Mouse (Mus musculus): ENCODE measurements at regions not wholly inside any gene's neighbourhood (a gene's known extent, or its start where the extent isn't known, plus 50 kb on each side); places are given as distances from the start of the nearest gene placed in this dataset.

DNA sequence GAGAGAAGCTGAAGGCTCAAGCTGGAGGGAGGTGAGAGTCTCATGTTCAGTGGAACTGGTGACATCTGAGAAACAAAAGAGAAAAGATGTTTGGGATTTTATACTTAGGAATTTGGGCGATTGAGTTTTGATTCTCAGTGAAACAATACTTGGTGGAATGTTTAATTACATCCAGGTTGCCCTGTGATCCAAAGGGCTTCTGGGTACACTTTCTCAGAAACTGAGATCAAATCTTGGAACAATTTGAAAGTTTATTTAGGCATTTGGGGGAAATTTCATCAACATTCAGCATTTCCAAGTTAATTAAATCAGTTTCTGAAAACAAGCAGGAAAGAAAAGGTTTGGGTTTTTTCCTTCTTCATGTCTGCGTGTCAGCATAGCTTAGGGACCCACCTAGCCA lies 214.7 kb upstream of the Tet2 start:
- ATAC-seq (ENCODE audit: insufficient number of reproducible peaks, insufficient read depth, low FRiP score, low read depth): no peak
- H3K4me2 ChIP-seq (replicated peaks; ENCODE audit: low read depth, low read length): no peak overlapping the region
- H3K27me3 ChIP-seq (ENCODE audit: control insufficient read depth, insufficient read depth, low read length): no peaks in the 10 kb centered on the region
- H3K27ac ChIP-seq (ENCODE audit: low read length): no peak overlapping the region
- 74% methylated on average over 2 of the region's 2 CpGs for WGBS
- no peaks in the 10 kb centered on the region for H3K36me3 ChIP-seq (ENCODE audit: control insufficient read depth, insufficient read depth, low read length)
- no peak overlapping the region for H3K9ac ChIP-seq (replicated peaks; ENCODE audit: low read depth, low read length)
- H3K4me3 ChIP-seq (ENCODE audit: low read depth, low read length): no peak overlapping the region
- no peaks in the 10 kb centered on the region for H3K9me3 ChIP-seq (ENCODE audit: control insufficient read depth, low read depth, low read length)
- H3K4me1 ChIP-seq (ENCODE audit: control insufficient read depth, insufficient read depth, low read length): peaks cover 5% of the 10 kb centered on the region

GRCm38 (mm10) chr3:133760221-133760620 lies 215.3 kb upstream of the Tet2 start:
- Histone ChIP-seq H3K9me3 (ENCODE audit: control insufficient read depth, low read depth, low read length) (no peaks in the 10 kb centered on the region), H3K4me1 (ENCODE audit: control insufficient read depth, insufficient read depth, low read length) (no peaks in the 10 kb centered on the region; the same call in 1 of the 2 replicates), H3K27ac (ENCODE audit: low read length) (no peak overlapping the region), H3K9ac (replicated peaks; ENCODE audit: low read depth, low read length) (no peak overlapping the region), H3K4me3 (ENCODE audit: low read depth, low read length) (no peak overlapping the region), H3K4me2 (replicated peaks; ENCODE audit: low read depth, low read length) (no peak overlapping the region), H3K27me3 (ENCODE audit: control insufficient read depth, insufficient read depth, low read length) (no peaks in the 10 kb centered on the region), H3K36me3 (ENCODE audit: control insufficient read depth, insufficient read depth, low read length) (no peaks in the 10 kb centered on the region)
- no peak for ATAC-seq (ENCODE audit: insufficient number of reproducible peaks, insufficient read depth, low FRiP score, low read depth)
- 88% methylated on average over 1 of the region's 1 CpGs for WGBS

DNA sequence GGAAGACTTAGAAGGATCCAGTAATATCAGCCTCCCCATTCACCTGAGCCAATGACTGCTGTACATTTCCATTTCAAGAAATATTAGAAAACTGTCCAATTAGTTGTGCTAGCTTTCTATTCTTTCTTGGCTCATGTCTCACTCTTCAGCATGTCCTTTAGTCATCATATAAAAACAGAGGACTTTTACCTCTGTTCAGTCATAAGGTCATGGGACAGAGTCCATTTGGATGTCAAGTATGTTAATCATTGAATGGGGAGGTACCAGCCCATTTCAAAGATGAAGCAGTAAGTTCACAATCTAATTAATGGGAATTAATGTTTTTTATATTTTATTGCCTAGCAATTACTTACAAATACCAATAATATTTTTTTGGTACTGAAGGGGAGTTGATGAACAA lies 218.8 kb upstream of the Tet2 start:
- no peak overlapping the region for H3K4me2 ChIP-seq (replicated peaks; ENCODE audit: low read depth, low read length)
- H3K4me1 ChIP-seq (ENCODE audit: control insufficient read depth, insufficient read depth, low read length): no peaks in the 10 kb centered on the region
- no peak overlapping the region for H3K4me3 ChIP-seq (ENCODE audit: low read depth, low read length)
- no peaks in the 10 kb centered on the region for H3K36me3 ChIP-seq (ENCODE audit: control insufficient read depth, insufficient read depth, low read length)
- H3K27me3 ChIP-seq (ENCODE audit: control insufficient read depth, insufficient read depth, low read length): no peaks in the 10 kb centered on the region
- H3K27ac ChIP-seq (ENCODE audit: low read length): no peak overlapping the region
- ATAC-seq (ENCODE audit: insufficient number of reproducible peaks, insufficient read depth, low FRiP score, low read depth): no peak
- no peak overlapping the region for H3K9ac ChIP-seq (replicated peaks; ENCODE audit: low read depth, low read length)
- H3K9me3 ChIP-seq (ENCODE audit: control insufficient read depth, low read depth, low read length): no peaks in the 10 kb centered on the region

- Histone ChIP-seq H3K36me3 (ENCODE audit: control insufficient read depth, insufficient read depth, low read length) (no peaks in the 10 kb centered on the region), H3K4me3 (ENCODE audit: low read depth, low read length) (no peak overlapping the region), H3K4me1 (ENCODE audit: control insufficient read depth, insufficient read depth, low read length) (no peaks in the 10 kb centered on the region), H3K27ac (ENCODE audit: low read length) (no peak overlapping the region), H3K9me3 (ENCODE audit: control insufficient read depth, low read depth, low read length) (no peaks in the 10 kb centered on the region), H3K27me3 (ENCODE audit: control insufficient read depth, insufficient read depth, low read length) (no peaks in the 10 kb centered on the region), H3K9ac (replicated peaks; ENCODE audit: low read depth, low read length) (no peak overlapping the region), H3K4me2 (replicated peaks; ENCODE audit: low read depth, low read length) (no peak overlapping the region)
- WGBS: 64% methylated on average over 2 of the region's 2 CpGs
- no peak for ATAC-seq (ENCODE audit: insufficient number of reproducible peaks, insufficient read depth, low FRiP score, low read depth)
Observed at GRCm38 (mm10) chr3:133773490-133773889, 228.6 kb upstream of the Tet2 start.

GRCm38 (mm10) chr3:133774229-133774628 lies 229.3 kb upstream of the Tet2 start:
- no peaks in the 10 kb centered on the region for H3K27me3 ChIP-seq (ENCODE audit: control insufficient read depth, insufficient read depth, low read length)
- ATAC-seq (ENCODE audit: insufficient number of reproducible peaks, insufficient read depth, low FRiP score, low read depth): no peak
- no peaks in the 10 kb centered on the region for H3K4me1 ChIP-seq (ENCODE audit: control insufficient read depth, insufficient read depth, low read length)
- H3K9ac ChIP-seq (replicated peaks; ENCODE audit: low read depth, low read length): no peak overlapping the region
- H3K27ac ChIP-seq (ENCODE audit: low read length): no peak overlapping the region
- no peaks in the 10 kb centered on the region for H3K36me3 ChIP-seq (ENCODE audit: control insufficient read depth, insufficient read depth, low read length)
- H3K4me2 ChIP-seq (replicated peaks; ENCODE audit: low read depth, low read length): no peak overlapping the region
- H3K4me3 ChIP-seq (ENCODE audit: low read depth, low read length): no peak overlapping the region
- WGBS: 13% methylated on average over 3 of the region's 3 CpGs
- no peaks in the 10 kb centered on the region for H3K9me3 ChIP-seq (ENCODE audit: control insufficient read depth, low read depth, low read length)

- H3K4me2 ChIP-seq (replicated peaks; ENCODE audit: low read depth, low read length): no peak overlapping the region
- no peak overlapping the region for H3K9ac ChIP-seq (replicated peaks; ENCODE audit: low read depth, low read length)
- H3K4me1 ChIP-seq (ENCODE audit: control insufficient read depth, insufficient read depth, low read length): no peaks in the 10 kb centered on the region
- no peaks in the 10 kb centered on the region for H3K27me3 ChIP-seq (ENCODE audit: control insufficient read depth, insufficient read depth, low read length)
- no peaks in the 10 kb centered on the region for H3K9me3 ChIP-seq (ENCODE audit: control insufficient read depth, low read depth, low read length)
- WGBS: 7% methylated on average over 4 of the region's 4 CpGs
- no peak for ATAC-seq (ENCODE audit: insufficient number of reproducible peaks, insufficient read depth, low FRiP score, low read depth)
- no peak overlapping the region for H3K27ac ChIP-seq (ENCODE audit: low read length)
- H3K4me3 ChIP-seq (ENCODE audit: low read depth, low read length): no peak overlapping the region
- no peaks in the 10 kb centered on the region for H3K36me3 ChIP-seq (ENCODE audit: control insufficient read depth, insufficient read depth, low read length)
Observed at GRCm38 (mm10) chr3:133776013-133776412, 231.1 kb upstream of the Tet2 start.

DNA sequence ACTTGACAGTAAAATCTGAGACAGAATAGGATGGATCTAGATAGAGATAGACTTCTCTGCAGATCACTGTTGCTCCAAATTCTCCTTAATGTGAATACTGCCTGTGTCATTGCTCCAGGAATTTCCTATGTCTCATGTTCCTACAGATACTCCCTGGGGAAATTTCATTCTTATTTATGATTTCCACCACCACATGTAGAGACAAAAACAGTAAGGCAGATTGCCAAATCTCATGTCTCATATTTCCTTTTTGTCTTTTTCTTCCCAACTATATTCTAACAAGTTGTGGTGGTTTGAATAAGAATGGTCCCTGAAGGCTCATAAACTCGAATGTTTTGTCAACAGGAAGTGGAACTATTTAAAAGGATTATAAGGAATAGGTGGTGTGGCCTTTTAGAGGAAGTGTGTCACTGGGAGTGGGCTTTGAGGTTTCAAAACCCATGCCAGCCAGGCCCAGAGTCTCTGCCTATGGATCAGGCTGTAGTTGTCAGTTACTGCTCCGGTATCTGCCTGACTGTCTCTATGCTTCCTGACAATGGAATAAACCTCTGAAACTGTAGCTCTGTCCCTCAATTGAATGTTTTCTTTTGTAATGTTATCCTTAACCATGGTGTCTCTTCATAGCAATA lies 234.3 kb upstream of the Tet2 start:
- Histone ChIP-seq H3K4me1 (ENCODE audit: control insufficient read depth, insufficient read depth, low read length) (no peaks in the 10 kb centered on the region), H3K4me3 (ENCODE audit: low read depth, low read length) (no peak overlapping the region), H3K9me3 (ENCODE audit: control insufficient read depth, low read depth, low read length) (no peaks in the 10 kb centered on the region), H3K27ac (ENCODE audit: low read length) (no peak overlapping the region), H3K27me3 (ENCODE audit: control insufficient read depth, insufficient read depth, low read length) (no peaks in the 10 kb centered on the region), H3K4me2 (replicated peaks; ENCODE audit: low read depth, low read length) (no peak overlapping the region), H3K36me3 (ENCODE audit: control insufficient read depth, insufficient read depth, low read length) (no peaks in the 10 kb centered on the region), H3K9ac (replicated peaks; ENCODE audit: low read depth, low read length) (no peak overlapping the region)
- ATAC-seq (ENCODE audit: insufficient number of reproducible peaks, insufficient read depth, low FRiP score, low read depth): no peak
- 81% methylated on average over 2 of the region's 2 CpGs for WGBS

DNA sequence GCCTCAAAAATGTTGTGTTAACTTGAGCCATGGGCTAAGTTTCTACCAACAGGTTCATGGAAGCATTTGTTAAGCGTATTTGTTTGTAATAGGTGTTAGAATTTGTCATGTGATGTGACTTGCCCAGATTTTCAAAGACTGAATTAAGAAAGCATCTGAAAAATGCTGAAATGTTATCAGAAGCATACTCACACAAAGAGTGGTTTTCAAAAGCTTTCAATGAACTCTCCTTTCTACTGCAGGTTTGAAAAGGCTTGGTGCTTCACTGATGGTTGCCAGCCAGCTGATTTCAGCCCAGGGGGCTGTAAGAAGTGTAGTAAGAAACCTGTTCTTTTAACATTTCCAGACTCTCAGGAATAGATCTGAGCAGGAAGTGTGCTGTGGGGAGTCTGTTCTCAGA lies 238.1 kb upstream of the Tet2 start:
- Histone ChIP-seq H3K36me3 (ENCODE audit: control insufficient read depth, insufficient read depth, low read length) (no peaks in the 10 kb centered on the region), H3K27me3 (ENCODE audit: control insufficient read depth, insufficient read depth, low read length) (no peaks in the 10 kb centered on the region), H3K4me3 (ENCODE audit: low read depth, low read length) (no peak overlapping the region), H3K9me3 (ENCODE audit: control insufficient read depth, low read depth, low read length) (no peaks in the 10 kb centered on the region), H3K9ac (replicated peaks; ENCODE audit: low read depth, low read length) (no peak overlapping the region), H3K4me2 (replicated peaks; ENCODE audit: low read depth, low read length) (no peak overlapping the region), H3K27ac (ENCODE audit: low read length) (no peak overlapping the region), H3K4me1 (ENCODE audit: control insufficient read depth, insufficient read depth, low read length) (no peaks in the 10 kb centered on the region)
- no peak for ATAC-seq (ENCODE audit: insufficient number of reproducible peaks, insufficient read depth, low FRiP score, low read depth)
- 70% methylated on average over 1 of the region's 1 CpGs for WGBS

GRCm38 (mm10) chr3:133791361-133791760 lies 246.4 kb upstream of the Tet2 start:
- WGBS: 91% methylated on average over 2 of the region's 2 CpGs
- no peak overlapping the region for H3K4me2 ChIP-seq (replicated peaks; ENCODE audit: low read depth, low read length)
- no peaks in the 10 kb centered on the region for H3K4me1 ChIP-seq (ENCODE audit: control insufficient read depth, insufficient read depth, low read length)
- no peaks in the 10 kb centered on the region for H3K9me3 ChIP-seq (ENCODE audit: control insufficient read depth, low read depth, low read length)
- no peaks in the 10 kb centered on the region for H3K36me3 ChIP-seq (ENCODE audit: control insufficient read depth, insufficient read depth, low read length)
- H3K27ac ChIP-seq (ENCODE audit: low read length): no peak overlapping the region
- ATAC-seq (ENCODE audit: insufficient number of reproducible peaks, insufficient read depth, low FRiP score, low read depth): no peak
- H3K4me3 ChIP-seq (ENCODE audit: low read depth, low read length): no peak overlapping the region
- no peak overlapping the region for H3K9ac ChIP-seq (replicated peaks; ENCODE audit: low read depth, low read length)
- H3K27me3 ChIP-seq (ENCODE audit: control insufficient read depth, insufficient read depth, low read length): no peaks in the 10 kb centered on the region

All from stomach, embryonic 14.5 days (tissue).